Mouse (Mus musculus) embryonic facial prominence, embryonic 11.5 days (tissue): ENCODE data around the gene Ppp2r5e. TPM values are rescaled to one million over a fixed set of nuclear protein-coding genes. Genes with fewer than 3 reads are reported as not detected.

ENCODE experiments used
- ATAC-seq: fragments of 200-750 bp; cut with Nextera tagmentation; replicated peaks from 2 replicates; pipeline ENCODE4 v1.8.0; 2017; ENCODE audit warnings: low read depth; ENCODE audit not compliant: insufficient number of reproducible peaks, low FRiP score, low TSS enrichment
- DNase-seq: peaks from one replicate; pipeline ENCODE4 v3.0.0-alpha.2; 2015; ENCODE audit warnings: low spot score
- H3K27ac ChIP-seq: fragments of 300-500 bp; sonication (generic); replicated peaks from 2 replicates; pipeline ENCODE4 v1.5.1; 2014; ENCODE audit warnings: mild to moderate bottlenecking, low read depth, low read length, control low read depth
- H3K27me3 ChIP-seq: fragments of 300-500 bp; sonication (generic); 2 replicates; pipeline ENCODE4 v1.6.1; 2014; ENCODE audit warnings: mild to moderate bottlenecking, low read length, moderate library complexity, mixed read lengths; ENCODE audit not compliant: control insufficient read depth, insufficient read depth
- H3K36me3 ChIP-seq: fragments of 300-500 bp; sonication (generic); replicated peaks from 2 replicates; pipeline ENCODE4 v1.6.1; 2014; ENCODE audit warnings: low read depth, mild to moderate bottlenecking, low read length, moderate library complexity, mixed read lengths; ENCODE audit not compliant: control insufficient read depth, insufficient read depth
- H3K4me1 ChIP-seq: fragments of 300-500 bp; sonication (generic); 2 replicates; pipeline ENCODE4 v1.6.1; 2014; ENCODE audit warnings: low read length, mixed read lengths; ENCODE audit not compliant: control insufficient read depth, insufficient read depth
- H3K4me2 ChIP-seq: fragments of 300-500 bp; sonication (generic); 2 replicates; pipeline ENCODE4 v1.6.1; 2014; ENCODE audit warnings: low read depth, mild to moderate bottlenecking, control low read depth, low read length, moderate library complexity
- H3K4me3 ChIP-seq: fragments of 300-500 bp; sonication (generic); 2 replicates; pipeline ENCODE4 v1.5.1; 2014; ENCODE audit warnings: low read depth, low read length, control low read depth
- H3K9ac ChIP-seq: fragments of 300-500 bp; sonication (generic); replicated peaks from 2 replicates; pipeline ENCODE4 v1.6.1; 2014; ENCODE audit warnings: mild to moderate bottlenecking, control low read depth, low read length
- H3K9me3 ChIP-seq: fragments of 300-500 bp; sonication (generic); replicated peaks from 2 replicates; pipeline ENCODE4 v1.6.1; 2016; ENCODE audit warnings: mild to moderate bottlenecking, low read length, inconsistent platforms, mixed read lengths; ENCODE audit not compliant: control insufficient read depth
- WGBS: fragments of 180-500 bp; shearing (Covaris S2); extraction: QIAGEN DNeasy Blood & Tissue Kit; methylation state at CpG from one replicate; pipeline ENCODE4 v1.1.7; 2014; 5-methylcytosine and 5-hydroxymethylcytosine counted together
- polyA plus RNA-seq: library from polyadenylated mRNA; unstranded; fragments of >200 nt; fragmentation: Nextera tagmentation; extraction: Ambion mirVana; gene quantifications from 2 replicates; pipeline ENCODE4 v1.2.1, GENCODE M21; 2014

Gene Ppp2r5e
- polyA plus RNA-seq, 1 experiment from 2014 or later = 18.7 TPM

DNA sequence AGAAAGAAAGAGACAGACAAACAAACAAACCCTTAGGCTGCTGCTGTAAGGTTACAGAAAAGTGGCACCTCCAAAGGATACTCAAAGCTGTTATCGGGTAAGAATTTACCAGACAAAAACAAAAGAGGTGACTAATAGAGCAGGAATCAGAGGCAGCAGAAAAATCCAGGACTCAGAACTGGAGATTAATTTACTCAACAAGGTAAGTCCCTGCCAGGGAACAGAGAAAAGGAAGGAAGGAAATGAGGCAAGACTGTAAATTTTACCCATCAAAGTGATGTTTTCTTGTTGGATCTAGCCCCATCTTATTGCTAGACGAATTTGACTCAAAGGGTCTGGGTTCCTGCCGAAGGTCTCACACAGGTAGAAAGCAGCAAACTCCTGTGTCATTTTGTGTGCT is 41.0 kb downstream of the Ppp2r5e start:
- no peak for DNase-seq
- Histone ChIP-seq H3K4me1 (no peaks in the 10 kb centered on the region), H3K4me3 (no peak overlapping the region), H3K27ac (no peak overlapping the region), H3K9me3 (no peaks in the 10 kb centered on the region), H3K4me2 (no peak overlapping the region), H3K9ac (no peak overlapping the region), H3K36me3 (no peaks in the 10 kb centered on the region), H3K27me3 (no peaks in the 10 kb centered on the region)
- no peak for ATAC-seq
- 79% methylated on average over 3 of the region's 3 CpGs for WGBS

GRCm38 (mm10) chr12:75552296-75552695 is 43.7 kb downstream of the Ppp2r5e start:
- no peaks in the 10 kb centered on the region for H3K27me3 ChIP-seq
- DNase-seq (no peak), ATAC-seq (no peak)
- WGBS = 92% methylated on average over 3 of the region's 3 CpGs
- H3K4me2 ChIP-seq = no peak overlapping the region
- no peak overlapping the region for H3K27ac ChIP-seq
- H3K4me1 ChIP-seq = no peaks in the 10 kb centered on the region
- H3K9me3 ChIP-seq = no peaks in the 10 kb centered on the region
- no peak overlapping the region for H3K4me3 ChIP-seq
- H3K9ac ChIP-seq = no peak overlapping the region
- no peaks in the 10 kb centered on the region for H3K36me3 ChIP-seq

GRCm38 (mm10) chr12:75551671-75552070 is 44.4 kb downstream of the Ppp2r5e start:
- H3K4me3 ChIP-seq = no peak overlapping the region
- 87% methylated on average over 5 of the region's 5 CpGs for WGBS
- ATAC-seq (no peak), DNase-seq (no peak)
- H3K27ac ChIP-seq = no peak overlapping the region
- H3K36me3 ChIP-seq = no peaks in the 10 kb centered on the region
- H3K4me2 ChIP-seq = no peak overlapping the region
- no peaks in the 10 kb centered on the region for H3K9me3 ChIP-seq
- no peak overlapping the region for H3K9ac ChIP-seq
- no peaks in the 10 kb centered on the region for H3K27me3 ChIP-seq
- no peaks in the 10 kb centered on the region for H3K4me1 ChIP-seq

GRCm38 (mm10) chr12:75548999-75549398 is 47.0 kb downstream of the Ppp2r5e start:
- Histone ChIP-seq H3K4me2 (no peak overlapping the region), H3K4me3 (no peak overlapping the region), H3K27me3 (no peaks in the 10 kb centered on the region), H3K4me1 (no peaks in the 10 kb centered on the region), H3K9ac (no peak overlapping the region), H3K9me3 (no peaks in the 10 kb centered on the region), H3K36me3 (no peaks in the 10 kb centered on the region), H3K27ac (no peak overlapping the region)
- 84% methylated on average over 9 of the region's 9 CpGs for WGBS
- DNase-seq (no peak), ATAC-seq (no peak)

GRCm38 (mm10) chr12:75547174-75547573 is 48.9 kb downstream of the Ppp2r5e start:
- WGBS = 79% methylated on average over 3 of the region's 3 CpGs
- Histone ChIP-seq H3K27me3 (no peaks in the 10 kb centered on the region), H3K9ac (no peak overlapping the region), H3K4me1 (no peaks in the 10 kb centered on the region), H3K4me2 (no peak overlapping the region), H3K4me3 (no peak overlapping the region), H3K9me3 (no peaks in the 10 kb centered on the region), H3K27ac (no peak overlapping the region), H3K36me3 (no peaks in the 10 kb centered on the region)
- ATAC-seq (no peak), DNase-seq (no peak)

DNA sequence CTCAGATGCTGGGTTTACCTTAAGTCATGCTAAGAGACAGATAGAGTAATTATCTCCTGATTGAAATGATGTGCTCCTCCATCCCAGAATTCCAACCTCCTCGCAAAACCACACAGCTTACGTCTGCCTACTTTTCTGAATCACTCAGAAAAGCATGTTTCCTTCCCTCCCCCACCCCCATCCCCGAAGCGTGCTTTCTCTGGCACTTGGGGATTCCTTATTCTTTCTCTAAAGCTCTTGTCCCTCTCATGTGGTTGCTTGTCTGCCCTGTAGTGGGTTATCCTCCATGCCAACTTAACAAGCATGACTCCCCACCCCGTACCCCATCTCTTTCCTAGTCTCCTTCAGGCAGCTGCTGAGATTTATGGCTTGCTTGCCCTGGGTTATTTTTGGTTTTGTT is 49.8 kb downstream of the Ppp2r5e start:
- H3K27ac ChIP-seq = no peak overlapping the region
- 87% methylated on average over 5 of the region's 5 CpGs for WGBS
- H3K4me2 ChIP-seq = no peak overlapping the region
- no peaks in the 10 kb centered on the region for H3K9me3 ChIP-seq
- DNase-seq = no peak
- H3K36me3 ChIP-seq = no peaks in the 10 kb centered on the region
- H3K27me3 ChIP-seq = no peaks in the 10 kb centered on the region
- H3K4me1 ChIP-seq = no peaks in the 10 kb centered on the region
- H3K4me3 ChIP-seq = no peak overlapping the region
- ATAC-seq = no peak
- no peak overlapping the region for H3K9ac ChIP-seq

DNA sequence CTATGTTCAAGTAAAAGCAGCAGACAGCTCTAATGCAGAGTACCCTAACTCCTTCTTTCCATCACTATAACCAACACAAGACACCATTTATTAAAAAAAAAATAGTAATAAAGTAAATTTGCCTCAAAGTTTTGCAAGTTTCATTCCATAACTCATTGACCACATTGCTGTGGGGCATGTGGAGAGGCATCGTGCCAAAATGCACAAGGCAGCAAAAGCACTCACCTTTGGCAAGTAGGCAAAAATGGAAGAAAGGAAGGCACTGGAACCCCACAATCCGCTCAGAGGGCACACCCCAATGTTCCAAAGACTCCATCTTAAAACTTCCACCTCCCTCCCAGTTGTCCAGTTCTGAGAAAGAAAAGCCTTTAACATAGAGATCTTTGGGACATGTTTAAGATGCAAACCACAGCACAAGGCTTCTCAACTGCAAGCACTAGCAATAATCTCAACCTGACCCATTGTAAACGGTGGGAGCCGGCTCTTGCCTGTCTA is 50.6 kb downstream of the Ppp2r5e start:
- H3K4me2 ChIP-seq = no peak overlapping the region
- ATAC-seq (no peak), DNase-seq (no peak)
- H3K27ac ChIP-seq = no peak overlapping the region
- no peaks in the 10 kb centered on the region for H3K27me3 ChIP-seq
- no peaks in the 10 kb centered on the region for H3K9me3 ChIP-seq
- H3K36me3 ChIP-seq = no peaks in the 10 kb centered on the region
- H3K9ac ChIP-seq = no peak overlapping the region
- H3K4me3 ChIP-seq = no peak overlapping the region
- no peaks in the 10 kb centered on the region for H3K4me1 ChIP-seq
- 95% methylated on average over 4 of the region's 4 CpGs for WGBS

DNA sequence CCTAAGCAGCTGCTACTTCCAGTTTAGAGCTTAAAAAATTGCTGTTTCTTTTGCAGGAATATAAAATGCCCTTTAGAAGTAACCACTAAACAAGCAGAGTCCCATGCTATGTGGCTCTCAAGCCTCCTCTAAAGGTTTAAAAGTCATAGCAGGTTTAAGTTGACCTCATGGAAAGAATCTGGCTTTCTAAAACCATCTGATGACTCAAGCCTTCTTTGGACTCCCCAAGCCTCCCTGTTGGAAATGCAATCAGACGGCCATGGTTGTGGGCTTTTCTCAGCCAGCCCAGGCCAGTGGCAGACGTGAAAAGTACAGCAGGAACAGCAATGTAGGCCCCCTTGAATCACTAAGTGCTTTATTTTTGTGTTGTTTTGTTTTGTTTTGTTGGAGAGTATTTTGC is 51.4 kb downstream of the Ppp2r5e start:
- WGBS = 75% methylated on average over 2 of the region's 2 CpGs
- no peak overlapping the region for H3K4me3 ChIP-seq
- no peaks in the 10 kb centered on the region for H3K9me3 ChIP-seq
- H3K4me1 ChIP-seq = no peaks in the 10 kb centered on the region
- no peak overlapping the region for H3K27ac ChIP-seq
- H3K27me3 ChIP-seq = no peaks in the 10 kb centered on the region
- H3K36me3 ChIP-seq = no peaks in the 10 kb centered on the region
- ATAC-seq (no peak), DNase-seq (no peak)
- H3K4me2 ChIP-seq = no peak overlapping the region
- H3K9ac ChIP-seq = no peak overlapping the region
